Mouse (Mus musculus) midbrain, postnatal 0 days (tissue): ENCODE measurements around the gene Erbin. TPM values are rescaled to one million over a fixed set of nuclear protein-coding genes. Genes with fewer than 3 reads are reported as not detected.

ENCODE experiments used
- ATAC-seq: fragments of 200-750 bp; cut with Nextera tagmentation; 2 replicates; pipeline ENCODE4 v1.8.0; 2017; ENCODE audit warnings: moderate number of reproducible peaks, mild to moderate bottlenecking, moderate TSS enrichment, moderate library complexity; ENCODE audit not compliant: low FRiP score
- DNase-seq: peaks from one replicate; pipeline ENCODE4 v3.0.0-alpha.2; 2015; ENCODE audit warnings: low spot score
- H3K27ac ChIP-seq: fragments of 300-500 bp; sonication (generic); 2 replicates; pipeline ENCODE4 v1.5.1; 2014; ENCODE audit warnings: low read depth, mild to moderate bottlenecking, low read length, mixed read lengths
- H3K27me3 ChIP-seq: fragments of 300-500 bp; sonication (generic); 2 replicates; pipeline ENCODE4 v1.6.1; 2014; ENCODE audit warnings: low read length, control low read depth, mixed read lengths; ENCODE audit not compliant: insufficient read depth
- H3K36me3 ChIP-seq: fragments of 300-500 bp; sonication (generic); 2 replicates; pipeline ENCODE4 v1.6.1; 2014; ENCODE audit warnings: low read length, control low read depth, mixed read lengths; ENCODE audit not compliant: insufficient read depth
- H3K4me1 ChIP-seq: fragments of 300-500 bp; sonication (generic); 2 replicates; pipeline ENCODE4 v1.6.1; 2014; ENCODE audit warnings: mild to moderate bottlenecking, control low read depth, antibody characterized with exemption, low read length, mixed read lengths; ENCODE audit not compliant: insufficient read depth
- H3K4me2 ChIP-seq: fragments of 300-500 bp; sonication (generic); 2 replicates; pipeline ENCODE4 v1.6.1; 2014; ENCODE audit warnings: low read depth, mild to moderate bottlenecking, low read length, mixed read lengths; ENCODE audit not compliant: poor library complexity, severe bottlenecking
- H3K4me3 ChIP-seq: fragments of 300-500 bp; sonication (generic); 2 replicates; pipeline ENCODE4 v1.5.1; 2014; ENCODE audit warnings: low read depth, mild to moderate bottlenecking, low read length, moderate library complexity
- H3K9ac ChIP-seq: fragments of 300-500 bp; sonication (generic); replicated peaks from 2 replicates; pipeline ENCODE4 v1.6.1; 2014; ENCODE audit warnings: mild to moderate bottlenecking, low read length, moderate library complexity, mixed read lengths; ENCODE audit not compliant: poor library complexity, severe bottlenecking
- H3K9me3 ChIP-seq: fragments of 300-500 bp; sonication (generic); 2 replicates; pipeline ENCODE4 v1.6.1; 2016; ENCODE audit warnings: low read length, control low read depth
- CTCF ChIP-seq: IDR thresholded peaks from 2 replicates; pipeline ENCODE4 v1.5.1; 2016; ENCODE audit warnings: antibody characterized with exemption, mild to moderate bottlenecking
- WGBS: fragments of 180-500 bp; shearing (Covaris S2); extraction: QIAGEN DNeasy Blood & Tissue Kit; methylation state at CpG from one replicate; pipeline ENCODE4 v1.1.7; 2014; 5-methylcytosine and 5-hydroxymethylcytosine counted together
- polyA plus RNA-seq: library from polyadenylated mRNA; unstranded; fragments of >200 nt; fragmentation: Nextera tagmentation; extraction: Ambion mirVana; gene quantifications from 2 replicates; pipeline ENCODE4 v1.2.1, GENCODE M21; 2015
- total RNA-seq: library from RNA; depleted of rRNA; stranded (reverse); fragments of >200 nt; gene quantifications from 2 replicates; pipeline ENCODE4 v1.2.3, GENCODE M21; 2014; rRNA removed

The Erbin gene
- total RNA-seq (36.2 and 42.9 TPM in 2 replicates), polyA plus RNA-seq (5.4 and 6.8 TPM in 2 replicates)

- Histone ChIP-seq H3K4me3 (peak within 1 kb of the TSS; percentile 91), H3K36me3 (no peaks in the 10 kb centered on the region), H3K27ac (peak within 1 kb of the TSS; percentile 99), H3K4me1 (no peaks in the 10 kb centered on the region; the same call in 1 of the 2 replicates), H3K9ac (peak within 1 kb of the TSS; percentile 94), H3K27me3 (no peaks in the 10 kb centered on the region), H3K4me2 (peak within 1 kb of the TSS; percentile 84), H3K9me3 (no peaks in the 10 kb centered on the region)
- ATAC-seq (peak; percentile 76), DNase-seq (peak; percentile 55)
- WGBS = under 1% methylated on average over 59 of the region's 93 CpGs
- no peak for TF ChIP-seq CTCF
Observed at GRCm38 (mm10) chr13:103920261-103920932, at the start of gene Erbin. Gene Erbin, minus strand, starts transcription at chr13:103920514.

- no peaks in the 10 kb centered on the region for H3K36me3 ChIP-seq
- TF ChIP-seq CTCF = no peak
- no peak overlapping the region for H3K9ac ChIP-seq
- no peak overlapping the region for H3K4me3 ChIP-seq
- ATAC-seq (no peak), DNase-seq (no peak)
- H3K4me2 ChIP-seq = no peak overlapping the region
- no peaks in the 10 kb centered on the region for H3K4me1 ChIP-seq
- 44% methylated on average over 6 of the region's 6 CpGs for WGBS
- H3K27ac ChIP-seq = no peak overlapping the region
- H3K27me3 ChIP-seq = no peaks in the 10 kb centered on the region
- H3K9me3 ChIP-seq = no peaks in the 10 kb centered on the region
Observed at GRCm38 (mm10) chr13:103969912-103970311, 49.6 kb upstream of the Erbin start.

- Histone ChIP-seq H3K4me2 (no peak overlapping the region), H3K27me3 (no peaks in the 10 kb centered on the region), H3K36me3 (no peaks in the 10 kb centered on the region), H3K9ac (no peak overlapping the region), H3K9me3 (no peaks in the 10 kb centered on the region), H3K4me3 (no peak overlapping the region), H3K27ac (no peak overlapping the region), H3K4me1 (no peaks in the 10 kb centered on the region)
- WGBS = 97% methylated on average over 9 of the region's 9 CpGs
- TF ChIP-seq CTCF = no peak
- ATAC-seq (no peak), DNase-seq (no peak)
Observed at GRCm38 (mm10) chr13:103967987-103968386, 47.7 kb upstream of the Erbin start.

DNA sequence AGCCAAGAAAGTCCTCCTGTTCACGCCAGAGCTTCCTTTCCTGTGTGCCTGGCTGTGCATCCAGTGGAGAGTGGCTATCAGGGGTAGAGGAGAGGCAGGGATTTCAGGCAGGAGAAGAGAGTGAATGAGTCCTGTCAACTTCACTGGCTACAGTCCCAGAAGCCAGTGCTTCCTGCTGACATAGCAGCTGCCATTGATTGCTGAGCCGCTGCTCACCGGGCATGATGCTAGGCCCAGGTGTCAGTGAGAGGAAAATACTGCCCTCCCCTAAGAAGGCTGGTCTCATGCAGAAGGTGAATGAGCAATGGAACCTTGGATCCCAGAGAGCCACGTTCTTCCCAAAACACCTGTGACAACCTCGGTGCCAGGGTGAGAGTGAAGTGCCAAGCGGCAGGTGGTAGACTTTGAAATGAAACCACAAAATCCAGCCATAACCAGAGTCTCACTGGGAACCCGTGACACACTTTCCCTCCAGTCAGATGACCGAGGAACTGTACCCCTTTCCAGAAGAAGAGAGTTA lies 46.4 kb upstream of the Erbin start:
- WGBS = 78% methylated on average over 8 of the region's 8 CpGs
- Histone ChIP-seq H3K36me3 (no peaks in the 10 kb centered on the region), H3K9ac (no peak overlapping the region), H3K27me3 (no peaks in the 10 kb centered on the region), H3K27ac (no peak overlapping the region), H3K4me2 (no peak overlapping the region), H3K4me1 (no peaks in the 10 kb centered on the region), H3K9me3 (no peaks in the 10 kb centered on the region), H3K4me3 (no peak overlapping the region)
- DNase-seq (peak; percentile 51), ATAC-seq (no peak)
- no peak for TF ChIP-seq CTCF

DNA sequence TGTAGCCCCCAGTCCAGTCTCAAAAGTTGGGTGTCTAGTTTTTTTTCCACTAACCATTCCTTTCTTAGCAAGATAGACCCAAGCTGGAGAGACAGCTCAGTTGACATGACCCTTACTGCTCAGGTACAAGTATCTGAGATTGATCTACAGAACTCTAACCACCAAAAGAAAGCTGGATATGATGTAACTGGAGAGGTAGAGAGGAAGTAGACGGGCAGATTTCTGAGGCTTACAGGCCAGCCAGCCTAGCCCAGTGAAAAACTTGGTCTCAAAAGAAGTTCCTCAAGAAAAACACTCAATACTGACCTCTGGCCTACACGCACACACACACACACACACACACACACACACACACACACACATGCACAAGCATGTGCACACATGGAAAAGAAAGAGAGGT lies 44.9 kb upstream of the Erbin start:
- 91% methylated on average over 2 of the region's 2 CpGs for WGBS
- no peak for ATAC-seq
- no peak overlapping the region for H3K4me2 ChIP-seq

GRCm38 (mm10) chr13:103963094-103963493 lies 42.8 kb upstream of the Erbin start:
- Histone ChIP-seq H3K36me3 (no peaks in the 10 kb centered on the region), H3K4me2 (no peak overlapping the region), H3K4me1 (no peaks in the 10 kb centered on the region), H3K27me3 (no peaks in the 10 kb centered on the region), H3K9me3 (no peaks in the 10 kb centered on the region), H3K27ac (no peak overlapping the region), H3K9ac (no peak overlapping the region), H3K4me3 (no peak overlapping the region)
- 61% methylated on average over 2 of the region's 2 CpGs for WGBS
- no peak for TF ChIP-seq CTCF
- ATAC-seq = no peak
- DNase-seq = no peak

More for the DNA sequence above, 44.9 kb upstream of the Erbin start:
- Histone ChIP-seq H3K36me3 (no peaks in the 10 kb centered on the region), H3K9me3 (no peaks in the 10 kb centered on the region), H3K27me3 (no peaks in the 10 kb centered on the region), H3K4me1 (no peaks in the 10 kb centered on the region), H3K9ac (no peak overlapping the region), H3K4me3 (no peak overlapping the region), H3K27ac (no peak overlapping the region)
- DNase-seq = no peak
- no peak for TF ChIP-seq CTCF
